Mouse (Mus musculus) lung, postnatal 0 days (tissue): ENCODE measurements around the gene Muc16. TPM values are rescaled to one million over a fixed set of nuclear protein-coding genes. Genes with fewer than 3 reads are reported as not detected.

Experiments
- ATAC-seq: fragments of 200-750 bp; cut with Nextera tagmentation; 2 replicates; pipeline ENCODE4 v1.8.0; 2017; ENCODE audit warnings: moderate library complexity
- DNase-seq: peaks from one replicate; pipeline ENCODE4 v3.0.0-alpha.2; 2016; ENCODE audit warnings: low spot score
- H3K27ac ChIP-seq: fragments of 300-500 bp; sonication (generic); 2 replicates; pipeline ENCODE4 v1.5.1; 2014; ENCODE audit warnings: antibody characterized with exemption, mild to moderate bottlenecking, low read length, mixed read lengths
- H3K27me3 ChIP-seq: fragments of 300-500 bp; sonication (generic); replicated peaks from 2 replicates; pipeline ENCODE4 v1.6.1; 2014; ENCODE audit warnings: low read length, mixed read lengths; ENCODE audit not compliant: insufficient read depth
- H3K36me3 ChIP-seq: fragments of 300-500 bp; sonication (generic); 2 replicates; pipeline ENCODE4 v1.6.1; 2014; ENCODE audit warnings: low read length, mixed read lengths; ENCODE audit not compliant: insufficient read depth
- H3K4me1 ChIP-seq: fragments of 300-500 bp; sonication (generic); 2 replicates; pipeline ENCODE4 v1.6.1; 2014; ENCODE audit warnings: antibody characterized with exemption, low read depth, low read length, mixed read lengths; ENCODE audit not compliant: insufficient read depth
- H3K4me2 ChIP-seq: fragments of 300-500 bp; sonication (generic); replicated peaks from 2 replicates; pipeline ENCODE4 v1.6.1; 2014; ENCODE audit warnings: low read depth, mild to moderate bottlenecking, low read length, moderate library complexity, mixed read lengths
- H3K4me3 ChIP-seq: fragments of 300-500 bp; sonication (generic); 2 replicates; pipeline ENCODE4 v1.5.1; 2014; ENCODE audit warnings: low read depth, low read length
- H3K9ac ChIP-seq: fragments of 300-500 bp; sonication (generic); replicated peaks from 2 replicates; pipeline ENCODE4 v1.6.1; 2014; ENCODE audit warnings: low read depth, mild to moderate bottlenecking
- H3K9me3 ChIP-seq: fragments of 300-500 bp; sonication (generic); 2 replicates; pipeline ENCODE4 v1.6.1; 2016; ENCODE audit warnings: low read length, mixed read lengths
- CTCF ChIP-seq: IDR thresholded peaks from 2 replicates; pipeline ENCODE4 v1.5.1; 2016; ENCODE audit warnings: antibody characterized with exemption, mild to moderate bottlenecking
- EP300 ChIP-seq: IDR thresholded peaks from 2 replicates; pipeline ENCODE4 v1.6.1; 2016; ENCODE audit warnings: antibody characterized with exemption, mild to moderate bottlenecking, control low read depth
- WGBS: fragments of 180-500 bp; shearing (Covaris S2); extraction: QIAGEN DNeasy Blood & Tissue Kit; methylation state at CpG from one replicate; pipeline ENCODE4 v1.1.7; 2014; 5-methylcytosine and 5-hydroxymethylcytosine counted together
- polyA plus RNA-seq: library from polyadenylated mRNA; unstranded; fragments of >200 nt; fragmentation: Nextera tagmentation; extraction: Ambion mirVana; gene quantifications from 2 replicates; pipeline ENCODE4 v1.2.1, GENCODE M21; 2015

The Muc16 gene
- polyA plus RNA-seq: 1.9 and 2.6 TPM in 2 replicates

GRCm38 (mm10) chr9:18674480-18675154, at the start of gene Muc16:
Muc16 (minus strand) TSS chr9:18674530.
- no peak within 1 kb of the TSS for H3K4me3 ChIP-seq
- H3K27me3 ChIP-seq: no peaks in the 10 kb centered on the region
- WGBS: 66% methylated on average over 4 of the region's 4 CpGs
- TF ChIP-seq EP300: no peak
- no peak for TF ChIP-seq CTCF
- ATAC-seq (no peak), DNase-seq (no peak)
- no peaks in the 10 kb centered on the region for H3K36me3 ChIP-seq
- H3K27ac ChIP-seq: no peak within 1 kb of the TSS
- no peak within 1 kb of the TSS for H3K9ac ChIP-seq
- H3K4me2 ChIP-seq: no peak within 1 kb of the TSS
- H3K9me3 ChIP-seq: no peaks in the 10 kb centered on the region
- H3K4me1 ChIP-seq: no peaks in the 10 kb centered on the region

- TF ChIP-seq CTCF (no peak), EP300 (no peak)
- H3K27ac ChIP-seq: no peak overlapping the region
- no peak for ATAC-seq
- no peak overlapping the region for H3K4me3 ChIP-seq
- DNase-seq: no peak
- H3K27me3 ChIP-seq: no peaks in the 10 kb centered on the region
- WGBS: 24% methylated on average over 4 of the region's 4 CpGs
- H3K36me3 ChIP-seq: no peaks in the 10 kb centered on the region
- no peak overlapping the region for H3K4me2 ChIP-seq
- H3K9me3 ChIP-seq: no peaks in the 10 kb centered on the region
- H3K9ac ChIP-seq: no peak overlapping the region
- H3K4me1 ChIP-seq: no peaks in the 10 kb centered on the region
Measured at GRCm38 (mm10) chr9:18722712-18723099, 48.4 kb upstream of the Muc16 start.

GRCm38 (mm10) chr9:18721931-18722711, 47.8 kb upstream of the Muc16 start:
- H3K4me3 ChIP-seq: no peak overlapping the region
- H3K36me3 ChIP-seq: no peaks in the 10 kb centered on the region
- H3K9me3 ChIP-seq: no peaks in the 10 kb centered on the region
- no peaks in the 10 kb centered on the region for H3K27me3 ChIP-seq
- ATAC-seq (no peak), DNase-seq (no peak)
- no peaks in the 10 kb centered on the region for H3K4me1 ChIP-seq
- H3K9ac ChIP-seq: no peak overlapping the region
- no peak overlapping the region for H3K4me2 ChIP-seq
- 21% methylated on average over 6 of the region's 6 CpGs for WGBS
- no peak overlapping the region for H3K27ac ChIP-seq
- TF ChIP-seq EP300: no peak
- TF ChIP-seq CTCF: no peak

GRCm38 (mm10) chr9:18721011-18721410, 46.7 kb upstream of the Muc16 start:
- 52% methylated on average over 2 of the region's 2 CpGs for WGBS
- Histone ChIP-seq H3K4me3 (no peak overlapping the region), H3K36me3 (no peaks in the 10 kb centered on the region), H3K4me2 (no peak overlapping the region), H3K27ac (no peak overlapping the region), H3K9me3 (no peaks in the 10 kb centered on the region), H3K9ac (no peak overlapping the region), H3K27me3 (no peaks in the 10 kb centered on the region), H3K4me1 (no peaks in the 10 kb centered on the region)
- no peak for DNase-seq
- TF ChIP-seq CTCF: no peak
- TF ChIP-seq EP300: no peak
- no peak for ATAC-seq

GRCm38 (mm10) chr9:18705628-18706027, 31.3 kb upstream of the Muc16 start:
- H3K27ac ChIP-seq: no peak overlapping the region
- TF ChIP-seq CTCF (no peak), EP300 (no peak)
- H3K9me3 ChIP-seq: no peaks in the 10 kb centered on the region
- H3K36me3 ChIP-seq: no peaks in the 10 kb centered on the region
- no peaks in the 10 kb centered on the region for H3K27me3 ChIP-seq
- no peak overlapping the region for H3K4me3 ChIP-seq
- H3K9ac ChIP-seq: no peak overlapping the region
- H3K4me1 ChIP-seq: no peaks in the 10 kb centered on the region
- ATAC-seq (no peak), DNase-seq (no peak)
- no peak overlapping the region for H3K4me2 ChIP-seq

GRCm38 (mm10) chr9:18598366-18598765, 76.0 kb downstream of the Muc16 start:
- Histone ChIP-seq H3K36me3 (no peaks in the 10 kb centered on the region), H3K4me1 (no peaks in the 10 kb centered on the region), H3K4me3 (no peak overlapping the region), H3K4me2 (no peak overlapping the region), H3K9me3 (no peaks in the 10 kb centered on the region), H3K27ac (no peak overlapping the region), H3K9ac (no peak overlapping the region), H3K27me3 (no peaks in the 10 kb centered on the region)
- 64% methylated on average over 2 of the region's 2 CpGs for WGBS
- ATAC-seq (no peak), DNase-seq (no peak)
- TF ChIP-seq CTCF (no peak), EP300 (no peak)
